Mouse (Mus musculus) gastrocnemius, postnatal 4 days (tissue): ENCODE data around the gene Ncam1. TPM values are rescaled to one million over a fixed set of nuclear protein-coding genes. Genes with fewer than 3 reads are reported as not detected.

Experiments used
- DNase-seq, 2 experiments: peaks; one replicate each; pipeline ENCODE4 v3.0.0; 2021 to 2022; ENCODE audit warnings: low spot score in 2 of 2, mixed read lengths in 2 of 2
- total RNA-seq, 2 experiments: library from RNA; stranded (reverse); gene quantifications; 2 replicates each; pipeline ENCODE4 v1.2.3; 2021

Ncam1 gene
- total RNA-seq, 2 experiments from 2014 or later, result 180 to 193 TPM

DNA sequence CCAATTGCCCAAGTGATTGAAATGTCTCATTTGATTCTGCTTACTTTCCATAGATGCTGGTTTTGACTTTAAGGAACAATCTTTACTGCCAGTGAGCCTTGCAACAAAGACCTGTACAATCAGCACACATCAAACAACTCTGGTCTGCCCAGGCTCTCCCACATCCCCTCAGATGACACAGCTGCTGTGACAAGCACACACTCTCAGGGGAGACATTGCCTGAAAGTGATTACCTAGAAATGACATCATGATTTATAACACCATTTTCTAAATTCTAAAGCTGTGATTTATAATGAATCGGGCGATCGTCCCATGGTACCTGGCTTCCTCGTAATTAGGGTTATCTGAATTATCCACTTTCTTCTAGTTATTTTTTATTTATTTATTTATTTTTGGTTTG, 42.0 kb downstream of the Ncam1 start:
- DNase-seq, result no peak

- DNase-seq, result no peak
Measured at GRCm38 (mm10) chr9:49755214-49755613, 43.5 kb downstream of the Ncam1 start.

DNA sequence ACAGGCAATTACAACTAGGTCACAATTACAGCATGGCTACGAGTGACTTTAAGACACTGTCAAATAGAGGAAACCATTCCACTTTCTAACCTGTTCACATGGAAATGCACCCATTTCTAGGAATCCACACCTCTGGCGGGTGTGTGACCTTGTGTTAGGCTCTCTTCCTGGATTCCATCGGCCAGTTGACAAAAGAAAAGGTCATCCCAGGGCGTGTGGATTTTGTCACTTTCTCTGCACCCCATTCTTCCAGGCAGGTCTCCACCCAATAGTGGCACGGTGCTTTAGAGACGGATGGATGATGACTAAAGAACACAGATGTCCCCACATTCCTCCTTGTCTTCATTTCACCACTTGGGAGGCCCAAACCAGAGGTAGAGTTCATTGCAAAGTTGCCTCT, 47.3 kb downstream of the Ncam1 start:
- DNase-seq, result no peak

GRCm38 (mm10) chr9:49746176-49746575, 52.5 kb downstream of the Ncam1 start:
- DNase-seq, result no peak

GRCm38 (mm10) chr9:49745696-49746095, 53.0 kb downstream of the Ncam1 start:
- DNase-seq, result peak in 1 of 2 experiments; percentile 14

GRCm38 (mm10) chr9:49744286-49744685, 54.4 kb downstream of the Ncam1 start:
- DNase-seq, result no peak

DNA sequence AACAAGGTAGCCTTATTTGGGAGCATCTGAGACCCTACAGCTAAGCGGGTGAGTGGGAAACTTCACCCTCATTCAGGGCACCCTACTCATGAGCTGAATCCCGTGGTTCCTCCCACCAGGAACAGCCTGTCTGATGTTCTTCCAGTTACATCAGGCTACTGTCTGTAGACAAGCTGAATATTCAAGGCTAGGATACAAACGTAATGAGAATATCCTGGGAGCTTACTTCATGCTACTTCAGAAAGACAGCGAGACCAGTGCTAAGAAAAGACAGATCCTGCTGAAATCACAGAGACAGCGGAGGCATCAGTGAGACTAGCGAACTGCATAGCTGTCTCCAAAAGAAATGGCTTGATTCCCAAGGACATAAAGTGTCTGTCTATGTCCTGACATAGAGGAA, 58.8 kb downstream of the Ncam1 start:
- no peak for DNase-seq

GRCm38 (mm10) chr9:49738546-49738945, 60.2 kb downstream of the Ncam1 start:
- DNase-seq, result no peak

- DNase-seq, result no peak
Measured at GRCm38 (mm10) chr9:49737166-49737565, 61.6 kb downstream of the Ncam1 start.

GRCm38 (mm10) chr9:49734348-49735007, 64.2 kb downstream of the Ncam1 start:
- no peak for DNase-seq

DNA sequence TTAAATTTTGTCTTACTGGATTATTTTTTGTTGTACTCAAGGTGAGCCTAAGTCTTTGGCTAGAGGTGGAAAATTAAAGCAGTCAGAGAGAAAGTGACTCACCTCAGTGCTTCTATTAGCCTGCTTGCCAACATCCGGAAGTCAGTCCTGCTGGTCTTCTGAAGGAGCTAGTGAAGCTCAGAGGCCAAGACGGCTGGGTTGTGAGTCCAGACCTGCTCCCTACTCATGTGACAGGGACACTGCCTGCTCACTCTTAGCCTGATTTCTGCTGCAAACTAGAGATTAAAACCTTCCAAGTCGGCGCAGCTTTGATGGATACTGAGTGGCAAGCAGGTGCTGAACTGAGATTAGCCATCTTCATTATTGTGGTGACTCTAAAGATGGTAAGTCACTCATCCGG, 65.0 kb downstream of the Ncam1 start:
- DNase-seq, result no peak

DNA sequence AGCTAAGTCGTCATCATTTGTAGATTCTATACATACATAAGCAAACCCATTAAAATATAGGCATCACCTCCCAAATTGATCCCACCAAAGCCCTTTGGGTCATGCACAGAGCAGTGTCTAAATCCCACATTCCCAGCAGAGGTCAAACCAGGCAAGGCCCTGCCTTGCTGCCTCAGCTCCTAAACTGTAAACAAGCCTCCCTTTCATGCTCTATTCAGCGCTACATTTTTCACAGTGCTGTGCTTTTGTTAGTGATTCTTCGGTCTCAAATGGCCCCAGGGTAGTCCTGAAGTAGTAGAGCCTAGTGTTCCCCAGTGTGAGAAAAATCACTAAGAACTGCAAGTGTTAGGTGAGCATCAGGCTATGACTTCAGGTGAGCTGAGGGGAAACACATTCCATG, 69.2 kb downstream of the Ncam1 start:
- no peak for DNase-seq

GRCm38 (mm10) chr9:49728211-49728610, 70.5 kb downstream of the Ncam1 start:
- no peak for DNase-seq

- no peak for DNase-seq
Measured at GRCm38 (mm10) chr9:49722765-49723164, 76.0 kb downstream of the Ncam1 start.

DNA sequence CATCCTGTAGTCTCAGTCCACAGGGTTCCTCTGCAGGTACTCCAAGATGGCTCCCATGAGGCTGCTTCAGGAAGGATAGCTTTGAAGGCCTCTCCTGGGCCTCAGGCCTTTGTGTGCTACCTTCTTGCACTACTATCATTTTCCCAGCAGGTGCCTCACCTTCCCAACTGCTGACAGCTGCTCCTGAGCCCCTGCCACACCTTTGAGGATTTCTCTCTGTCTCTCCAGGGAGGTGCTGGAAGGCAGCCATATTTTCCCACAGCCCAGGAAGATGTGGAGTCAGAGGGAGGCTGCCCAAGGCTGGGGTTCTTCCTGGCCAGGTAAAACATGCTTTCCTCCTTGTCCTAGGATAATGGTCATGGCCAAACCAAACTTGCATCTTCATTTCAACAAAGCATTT, 83.6 kb downstream of the Ncam1 start:
- no peak for DNase-seq

DNA sequence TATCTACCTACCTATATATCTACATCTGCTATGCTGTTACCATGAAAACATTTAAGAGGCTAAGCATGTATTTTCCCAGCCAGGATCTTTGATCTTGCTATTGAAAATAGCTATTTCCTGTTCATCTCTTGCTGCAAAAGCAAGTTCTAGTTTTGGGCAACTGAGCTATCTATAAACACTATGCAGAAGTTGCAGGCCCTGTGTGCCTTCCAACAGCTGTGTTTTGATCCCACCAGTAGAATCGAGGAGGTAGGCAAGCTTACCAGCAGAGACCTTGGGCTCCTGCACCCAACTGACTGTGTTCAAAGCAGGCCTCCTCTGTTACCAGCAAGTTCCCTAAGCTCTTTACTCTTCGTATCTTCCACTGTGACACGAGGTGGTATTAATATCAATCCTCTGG, 84.6 kb downstream of the Ncam1 start:
- DNase-seq, result no peak

DNA sequence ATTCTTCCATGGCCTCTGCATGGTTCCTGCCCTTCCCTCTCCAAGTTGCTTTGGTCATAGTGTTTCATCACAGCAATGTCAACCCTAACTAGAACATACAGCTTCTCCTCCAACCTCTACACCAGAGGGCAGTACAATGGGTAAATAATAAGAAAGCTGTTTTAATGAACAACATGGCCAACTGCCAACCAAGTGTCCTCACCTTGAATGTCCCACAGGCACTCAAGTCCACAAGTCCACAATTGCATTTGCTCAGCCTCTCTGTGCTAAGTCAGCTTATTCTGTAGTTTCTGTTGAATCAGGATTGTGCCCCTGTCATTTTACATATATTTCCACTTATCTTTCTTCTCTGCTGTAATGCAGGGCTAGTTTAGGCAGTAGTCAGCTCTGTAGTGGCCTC, 91.1 kb downstream of the Ncam1 start:
- DNase-seq, result no peak

GRCm38 (mm10) chr9:49704196-49704967, 94.3 kb downstream of the Ncam1 start:
- DNase-seq, result no peak

DNA sequence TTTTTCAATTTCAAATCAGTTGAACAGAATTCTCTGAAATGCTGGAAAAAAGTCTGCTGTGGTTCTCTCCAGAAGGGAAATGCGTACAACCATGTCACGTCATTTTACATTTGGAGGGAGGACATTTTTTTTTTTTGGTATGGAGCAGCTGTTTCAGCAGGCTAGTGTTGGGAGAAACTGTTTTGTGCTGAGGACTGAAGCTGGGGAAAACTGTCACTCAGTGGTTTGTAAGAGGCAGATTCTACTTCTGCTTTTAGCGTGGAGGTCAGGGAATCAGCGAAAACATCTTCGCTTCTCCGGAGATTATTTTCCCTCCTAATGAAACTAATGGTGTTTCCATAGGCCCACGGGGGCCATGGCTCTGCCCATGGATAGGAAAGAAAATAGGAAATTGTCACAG, 103.4 kb downstream of the Ncam1 start:
- DNase-seq, result no peak

DNA sequence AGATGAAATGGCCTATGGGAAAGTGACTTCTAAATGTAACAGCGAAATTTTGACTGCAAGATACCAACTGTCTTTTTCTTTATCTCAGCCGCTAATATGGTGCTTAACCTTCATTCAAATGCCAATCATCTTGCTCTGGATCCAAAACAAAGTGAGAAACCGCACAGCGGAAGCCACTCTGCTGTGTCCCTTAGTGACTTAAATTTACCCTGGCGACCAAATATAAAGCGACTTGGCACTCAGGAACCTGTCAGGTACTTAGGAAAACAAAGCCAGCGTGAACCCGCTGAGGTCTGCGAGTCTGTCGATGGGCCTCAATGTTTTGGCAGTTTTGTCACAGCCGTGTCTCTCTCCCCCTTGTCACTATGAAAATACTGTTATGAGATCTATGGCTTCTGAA, 105.9 kb downstream of the Ncam1 start:
- DNase-seq, result no peak

DNA sequence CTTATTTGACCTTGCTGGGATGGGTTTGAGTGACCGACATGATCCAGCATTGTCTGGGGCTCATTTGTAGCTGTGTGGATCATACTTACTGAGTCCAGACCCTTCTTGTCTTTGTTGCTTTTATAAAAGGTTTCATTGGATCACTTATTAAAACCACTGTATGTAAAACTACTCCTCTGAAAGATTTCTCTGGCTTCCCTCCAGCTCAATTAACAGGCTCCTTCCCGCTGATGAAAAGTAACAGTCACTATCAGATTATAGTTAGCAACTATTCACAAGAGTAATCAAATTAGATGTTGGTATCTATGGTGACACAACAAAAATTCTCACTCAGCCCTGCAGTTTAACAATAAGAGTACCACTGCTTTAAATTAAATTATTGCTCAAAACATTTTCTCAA, 107.4 kb downstream of the Ncam1 start:
- no peak for DNase-seq

GRCm38 (mm10) chr9:49683566-49684273, 115.0 kb downstream of the Ncam1 start:
- DNase-seq, result no peak
